Mouse (Mus musculus) left cerebral cortex, postnatal 36 days (tissue): Measurements from ENCODE around the gene Vmn1r69. TPM values are rescaled to one million over a fixed set of nuclear protein-coding genes. Genes with fewer than 3 reads are reported as not detected.

Experiments
- DNase-seq, 2 experiments: peaks; one replicate each; pipeline ENCODE4 v3.0.0; 2021 to 2022; ENCODE audit warnings: low spot score in 2 of 2, mixed read lengths in 1 of 2
- intact Hi-C: fragments of 180-260 bp; cut with DNase I; formaldehyde crosslinking; loops from one replicate; pipeline ENCODE4 v1.15.1; 2025
- total RNA-seq, 2 experiments: library from RNA; stranded (reverse); gene quantifications; 2 replicates each; pipeline ENCODE4 v1.2.3; 2021

Gene Vmn1r69
- not detected for total RNA-seq

- intact Hi-C loops: no loop called here
- no peak for DNase-seq
Observed at GRCm38 (mm10) chr7:10613559-10613958, at the start of gene Vmn1r69. Vmn1r69 (minus strand) TSS chr7:10613659.

DNA sequence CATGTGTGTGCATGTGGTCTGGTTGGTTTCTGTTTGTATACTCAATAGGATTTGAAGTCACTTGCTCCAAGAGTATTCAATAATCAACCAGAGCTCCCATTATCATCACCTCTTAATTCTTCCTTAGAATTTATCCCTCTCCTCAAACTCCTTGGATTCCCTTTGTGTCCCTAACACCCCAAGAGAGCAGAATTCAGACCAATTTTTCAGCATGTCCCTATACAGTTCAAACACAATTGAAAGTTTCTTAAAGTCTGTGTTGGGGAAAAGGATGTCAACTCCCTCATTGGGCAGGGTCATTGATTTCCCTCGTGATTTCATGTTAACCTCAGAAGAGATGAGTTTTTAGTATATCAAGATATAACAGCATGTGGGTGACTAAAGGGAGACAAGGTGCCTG is 17.8 kb upstream of the Vmn1r69 start, which contains the start of gene Vmn1r70:
Gene Vmn1r70 (plus strand): TSS at position 301 of the 400 bp plus-strand sequence.
- DNase-seq: no peak
- intact Hi-C loops: no loop called here

DNA sequence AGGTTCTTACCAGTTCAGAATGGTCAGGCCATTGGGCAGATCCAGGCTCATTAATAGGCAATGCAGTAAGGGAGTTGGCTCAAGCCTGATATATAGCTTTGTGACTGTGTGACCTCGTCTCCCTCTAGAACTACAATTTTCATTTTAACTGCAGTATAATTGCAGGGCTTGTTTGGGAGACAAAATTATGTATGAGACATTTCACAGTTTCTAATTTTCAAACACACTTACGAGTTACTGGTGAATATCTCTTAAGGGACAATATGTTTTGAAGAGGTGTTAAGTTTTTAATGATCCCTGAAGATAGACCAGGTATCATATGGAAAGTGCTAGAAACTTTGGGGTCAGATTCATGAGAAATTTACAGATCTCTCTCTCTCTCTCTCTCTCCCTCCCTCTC is 55.1 kb downstream of the Vmn1r69 start, which contains the start of gene Vmn1r68:
Gene Vmn1r68 (minus strand): TSS at position 101 of the 400 bp plus-strand sequence.
- no peak for DNase-seq
- intact Hi-C loops: no loop called here

Other genes starting within 250 kb of the Vmn1r69 start
- not detected for gene Vmn1r67, start 170.3 kb downstream of the Vmn1r69 start, total RNA-seq
- 10 to 100 TPM; 15.5 to 15.9 TPM for gene Zik1, start 118.3 kb downstream of the Vmn1r69 start, total RNA-seq
- gene Vmn1r68, start 55.2 kb downstream of the Vmn1r69 start, total RNA-seq: not detected
- gene Vmn1r70, start 17.9 kb upstream of the Vmn1r69 start, total RNA-seq: not detected
- gene Nlrp4b, start 74.1 kb upstream of the Vmn1r69 start, total RNA-seq: not detected
- not detected for gene Vmn1r71, start 140.7 kb upstream of the Vmn1r69 start, total RNA-seq